Mouse (Mus musculus): ENCODE results near the gene Akap6. TPM values are rescaled to one million over a fixed set of nuclear protein-coding genes. Genes with fewer than 3 reads are reported as not detected.

The Akap6 gene
- polyA plus RNA-seq, 1 experiment from 2014 or later = 14.4 TPM

DNA sequence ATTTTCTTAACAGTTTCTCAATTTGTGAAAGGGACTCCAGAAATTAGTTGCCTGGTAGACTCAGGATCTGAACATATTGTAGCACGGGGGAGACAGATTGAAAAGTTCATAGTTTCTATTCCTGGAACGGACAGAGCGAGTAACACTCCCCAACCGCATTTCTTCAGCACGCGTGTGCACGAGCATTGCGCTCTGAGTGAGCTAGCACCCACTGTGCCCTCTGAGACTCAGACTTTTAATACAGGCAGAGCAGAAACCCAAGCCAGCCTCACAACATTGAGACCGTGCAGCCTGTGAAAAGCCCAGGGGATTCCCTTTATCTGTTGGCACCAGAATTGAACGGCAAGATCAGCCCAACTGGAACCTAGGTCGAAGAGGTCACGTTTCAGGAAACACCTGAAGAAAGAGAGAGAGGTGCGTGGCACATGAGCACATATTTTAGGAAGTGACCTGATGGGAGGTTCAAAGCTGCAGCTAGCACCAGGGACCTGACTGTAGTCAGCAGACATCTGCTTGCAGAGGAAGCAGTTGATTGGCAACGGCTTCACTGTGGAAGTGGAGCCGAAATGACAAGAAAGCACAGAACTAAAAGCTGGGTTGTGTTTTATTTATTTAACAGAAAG lies 240.3 kb downstream of the Akap6 start:
- Histone ChIP-seq H3K9me3 (ENCODE audit: control insufficient read depth, low read length) (0 out of 2 replicates have a peak, but pooled peaks cover 4% of the 10 kb centered on the region), H3K27me3 (ENCODE audit: control insufficient read depth, insufficient read depth, low read length) (no peaks in the 10 kb centered on the region), H3K4me1 (ENCODE audit: control insufficient read depth in 2 of 2, insufficient read depth in 2 of 2, low read length in 2 of 2) (no peaks in the 10 kb centered on the region; a peak in 1 of 4 replicates), H3K4me2 (ENCODE audit: low read length) (no peak overlapping the region), H3K4me3 (ENCODE audit: control insufficient read depth in 1 of 2, insufficient read depth in 1 of 2, low read depth in 1 of 2, low read length in 2 of 2) (no peak overlapping the region), H3K27ac (replicated peaks in 1 of 2; ENCODE audit: control insufficient read depth in 1 of 2, insufficient read depth in 1 of 2, low read depth in 2 of 2, low read length in 2 of 2) (no peak overlapping the region), H3K9ac (ENCODE audit: low read length) (no peak overlapping the region), H3K36me3 (ENCODE audit: control insufficient read depth, insufficient read depth, low read length) (peaks cover 32% of the 10 kb centered on the region)
- 59% methylated on average over 15 of the region's 15 CpGs for WGBS
- no peak for ATAC-seq (ENCODE audit: insufficient number of reproducible peaks, insufficient read depth, low FRiP score, low read depth)

DNA sequence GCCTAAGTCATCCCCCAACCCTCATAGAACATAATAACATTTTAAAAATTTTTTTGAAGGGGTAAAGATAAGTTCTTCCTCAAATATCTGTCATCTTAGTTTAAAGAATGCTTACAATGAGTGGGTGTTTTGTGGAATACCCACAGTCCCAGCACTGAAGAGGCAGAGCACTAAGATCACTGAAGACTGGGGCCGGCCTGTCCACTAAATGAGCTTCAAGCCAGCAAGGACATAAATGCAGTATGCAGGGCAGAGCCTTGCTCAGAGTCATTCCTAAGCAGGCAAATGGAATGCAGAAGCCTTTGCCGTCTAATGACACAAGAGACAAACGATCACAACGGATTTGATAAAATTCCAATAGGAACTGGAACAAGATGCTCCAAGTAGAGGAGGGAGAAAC lies 242.8 kb downstream of the Akap6 start:
- no peak for ATAC-seq (ENCODE audit: insufficient number of reproducible peaks, insufficient read depth, low FRiP score, low read depth)
- H3K4me3 ChIP-seq (ENCODE audit: control insufficient read depth in 1 of 2, insufficient read depth in 1 of 2, low read depth in 1 of 2, low read length in 2 of 2) = no peak overlapping the region
- no peak overlapping the region for H3K4me2 ChIP-seq (ENCODE audit: low read length)
- WGBS = 51% methylated on average over 4 of the region's 4 CpGs
- no peaks in the 10 kb centered on the region; a peak in 1 of 4 replicates for H3K4me1 ChIP-seq (ENCODE audit: control insufficient read depth in 2 of 2, insufficient read depth in 2 of 2, low read length in 2 of 2)
- no peaks in the 10 kb centered on the region for H3K9me3 ChIP-seq (ENCODE audit: control insufficient read depth, low read length)
- peaks cover 36% of the 10 kb centered on the region for H3K36me3 ChIP-seq (ENCODE audit: control insufficient read depth, insufficient read depth, low read length)
- H3K27ac ChIP-seq (replicated peaks in 1 of 2; ENCODE audit: control insufficient read depth in 1 of 2, insufficient read depth in 1 of 2, low read depth in 2 of 2, low read length in 2 of 2) = no peak overlapping the region
- H3K27me3 ChIP-seq (ENCODE audit: control insufficient read depth, insufficient read depth, low read length) = no peaks in the 10 kb centered on the region
- no peak overlapping the region for H3K9ac ChIP-seq (ENCODE audit: low read length)

DNA sequence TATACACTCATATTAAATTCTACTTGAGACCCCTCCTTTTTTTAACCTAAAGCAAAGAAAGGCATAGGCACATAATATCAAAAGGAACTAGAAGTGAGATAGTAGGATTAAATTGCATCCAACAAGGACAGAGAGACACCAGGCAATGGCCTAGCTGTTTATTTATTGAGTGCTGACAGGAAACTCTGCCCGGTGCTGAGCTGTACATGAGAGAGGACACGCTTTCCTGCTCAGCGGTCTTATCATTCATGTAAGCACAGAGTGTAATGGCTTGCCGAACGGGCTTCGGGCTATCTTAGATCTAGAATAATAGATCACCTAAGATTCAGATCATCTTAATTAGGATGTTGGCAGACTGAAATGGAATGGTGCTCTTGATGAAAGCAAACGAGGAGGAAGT lies 245.1 kb downstream of the Akap6 start:
- Histone ChIP-seq H3K9ac (ENCODE audit: low read length) (no peak overlapping the region), H3K27ac (replicated peaks in 1 of 2; ENCODE audit: control insufficient read depth in 1 of 2, insufficient read depth in 1 of 2, low read depth in 2 of 2, low read length in 2 of 2) (no peak overlapping the region), H3K9me3 (ENCODE audit: control insufficient read depth, low read length) (no peaks in the 10 kb centered on the region), H3K4me2 (ENCODE audit: low read length) (no peak overlapping the region), H3K4me3 (ENCODE audit: control insufficient read depth in 1 of 2, insufficient read depth in 1 of 2, low read depth in 1 of 2, low read length in 2 of 2) (no peak overlapping the region), H3K27me3 (ENCODE audit: control insufficient read depth, insufficient read depth, low read length) (no peaks in the 10 kb centered on the region), H3K4me1 (ENCODE audit: control insufficient read depth in 2 of 2, insufficient read depth in 2 of 2, low read length in 2 of 2) (no peaks in the 10 kb centered on the region; a peak in 1 of 4 replicates), H3K36me3 (ENCODE audit: control insufficient read depth, insufficient read depth, low read length) (peaks cover 19% of the 10 kb centered on the region)
- 25% methylated on average over 7 of the region's 7 CpGs for WGBS
- no peak for ATAC-seq (ENCODE audit: insufficient number of reproducible peaks, insufficient read depth, low FRiP score, low read depth)

DNA sequence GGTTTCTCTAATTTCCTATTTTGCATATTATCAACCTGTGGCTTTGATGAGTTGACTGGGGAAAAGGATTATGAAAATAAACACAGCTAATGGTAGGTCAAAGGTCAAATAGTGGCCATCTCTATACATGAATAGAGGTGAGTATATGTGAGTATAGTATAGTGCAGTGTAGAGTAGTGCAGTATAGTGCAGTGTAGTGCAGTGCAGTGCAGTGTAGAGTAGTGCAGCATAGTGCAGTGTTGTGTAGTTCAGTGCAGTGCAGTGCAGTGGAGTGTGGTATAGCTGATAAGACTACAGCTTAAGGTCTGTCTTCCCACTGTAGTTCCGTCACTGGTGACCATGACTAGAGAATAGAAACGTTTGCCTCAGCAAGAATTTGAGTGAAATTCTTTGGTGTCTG lies 245.8 kb downstream of the Akap6 start:
- no peak overlapping the region for H3K4me3 ChIP-seq (ENCODE audit: control insufficient read depth in 1 of 2, insufficient read depth in 1 of 2, low read depth in 1 of 2, low read length in 2 of 2)
- no peak for ATAC-seq (ENCODE audit: insufficient number of reproducible peaks, insufficient read depth, low FRiP score, low read depth)
- H3K27me3 ChIP-seq (ENCODE audit: control insufficient read depth, insufficient read depth, low read length) = no peaks in the 10 kb centered on the region
- no peak overlapping the region for H3K27ac ChIP-seq (replicated peaks in 1 of 2; ENCODE audit: control insufficient read depth in 1 of 2, insufficient read depth in 1 of 2, low read depth in 2 of 2, low read length in 2 of 2)
- 76% methylated on average over 2 of the region's 2 CpGs for WGBS
- peaks cover 14% of the 10 kb centered on the region for H3K36me3 ChIP-seq (ENCODE audit: control insufficient read depth, insufficient read depth, low read length)
- no peak overlapping the region for H3K4me2 ChIP-seq (ENCODE audit: low read length)
- H3K9ac ChIP-seq (ENCODE audit: low read length) = no peak overlapping the region
- H3K9me3 ChIP-seq (ENCODE audit: control insufficient read depth, low read length) = no peaks in the 10 kb centered on the region
- no peaks in the 10 kb centered on the region; a peak in 1 of 4 replicates for H3K4me1 ChIP-seq (ENCODE audit: control insufficient read depth in 2 of 2, insufficient read depth in 2 of 2, low read length in 2 of 2)

GRCm38 (mm10) chr12:52950660-52951059 lies 251.5 kb downstream of the Akap6 start:
- no peak for ATAC-seq (ENCODE audit: insufficient number of reproducible peaks, insufficient read depth, low FRiP score, low read depth)

GRCm38 (mm10) chr12:52957587-52957986 lies 258.4 kb downstream of the Akap6 start:
- WGBS = 92% methylated on average over 3 of the region's 3 CpGs
- H3K9ac ChIP-seq (ENCODE audit: low read length) = no peak overlapping the region
- no peak overlapping the region for H3K4me2 ChIP-seq (ENCODE audit: low read length)
- no peaks in the 10 kb centered on the region for H3K4me1 ChIP-seq (ENCODE audit: control insufficient read depth in 2 of 2, insufficient read depth in 2 of 2, low read length in 2 of 2)
- H3K36me3 ChIP-seq (ENCODE audit: control insufficient read depth, insufficient read depth, low read length) = 0 out of 2 replicates have a peak, but pooled peaks cover 4% of the 10 kb centered on the region
- ATAC-seq (ENCODE audit: insufficient number of reproducible peaks, insufficient read depth, low FRiP score, low read depth) = no peak
- H3K9me3 ChIP-seq (ENCODE audit: control insufficient read depth, low read length) = no peaks in the 10 kb centered on the region
- no peak overlapping the region for H3K4me3 ChIP-seq (ENCODE audit: control insufficient read depth in 1 of 2, insufficient read depth in 1 of 2, low read depth in 1 of 2, low read length in 2 of 2)
- H3K27ac ChIP-seq (replicated peaks in 1 of 2; ENCODE audit: control insufficient read depth in 1 of 2, insufficient read depth in 1 of 2, low read depth in 2 of 2, low read length in 2 of 2) = no peak overlapping the region
- no peaks in the 10 kb centered on the region for H3K27me3 ChIP-seq (ENCODE audit: control insufficient read depth, insufficient read depth, low read length)

More at GRCm38 (mm10) chr12:52950660-52951059, 251.5 kb downstream of the Akap6 start:
- no peak overlapping the region for H3K4me2 ChIP-seq (ENCODE audit: low read length)
- H3K27ac ChIP-seq (replicated peaks in 1 of 2; ENCODE audit: control insufficient read depth in 1 of 2, insufficient read depth in 1 of 2, low read depth in 2 of 2, low read length in 2 of 2) = no peak overlapping the region
- 63% methylated on average over 4 of the region's 4 CpGs for WGBS
- no peaks in the 10 kb centered on the region for H3K9me3 ChIP-seq (ENCODE audit: control insufficient read depth, low read length)
- no peak overlapping the region for H3K4me3 ChIP-seq (ENCODE audit: control insufficient read depth in 1 of 2, insufficient read depth in 1 of 2, low read depth in 1 of 2, low read length in 2 of 2)
- H3K27me3 ChIP-seq (ENCODE audit: control insufficient read depth, insufficient read depth, low read length) = no peaks in the 10 kb centered on the region
- H3K4me1 ChIP-seq (ENCODE audit: control insufficient read depth in 2 of 2, insufficient read depth in 2 of 2, low read length in 2 of 2) = no peaks in the 10 kb centered on the region
- H3K9ac ChIP-seq (ENCODE audit: low read length) = no peak overlapping the region
- peaks cover 9% of the 10 kb centered on the region; the same call in 1 of the 2 replicates for H3K36me3 ChIP-seq (ENCODE audit: control insufficient read depth, insufficient read depth, low read length)

DNA sequence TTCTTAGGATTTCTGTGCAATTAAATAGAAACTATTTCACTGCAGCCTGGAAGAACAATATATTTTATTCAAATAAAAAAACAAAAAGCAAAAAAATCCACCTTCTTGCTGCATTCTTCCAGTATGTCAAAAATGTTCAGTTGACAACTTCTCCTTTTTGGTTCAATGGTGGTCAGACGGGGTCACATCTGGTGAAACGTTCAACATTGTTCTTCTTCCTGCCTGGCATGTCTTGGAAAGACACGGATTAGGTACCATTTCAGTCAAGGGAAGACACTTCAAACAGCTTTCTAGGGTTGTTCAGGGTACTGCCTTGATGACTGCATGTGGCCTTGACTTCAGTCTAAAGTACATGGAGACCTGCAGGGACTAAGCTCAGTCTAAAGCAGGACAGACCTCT lies 258.8 kb downstream of the Akap6 start:
- Histone ChIP-seq H3K27me3 (ENCODE audit: control insufficient read depth, insufficient read depth, low read length) (no peaks in the 10 kb centered on the region), H3K36me3 (ENCODE audit: control insufficient read depth, insufficient read depth, low read length) (no peaks in the 10 kb centered on the region), H3K4me1 (ENCODE audit: control insufficient read depth in 2 of 2, insufficient read depth in 2 of 2, low read length in 2 of 2) (no peaks in the 10 kb centered on the region), H3K4me3 (ENCODE audit: control insufficient read depth in 1 of 2, insufficient read depth in 1 of 2, low read depth in 1 of 2, low read length in 2 of 2) (no peak overlapping the region), H3K9me3 (ENCODE audit: control insufficient read depth, low read length) (no peaks in the 10 kb centered on the region), H3K27ac (replicated peaks in 1 of 2; ENCODE audit: control insufficient read depth in 1 of 2, insufficient read depth in 1 of 2, low read depth in 2 of 2, low read length in 2 of 2) (no peak overlapping the region), H3K4me2 (ENCODE audit: low read length) (no peak overlapping the region), H3K9ac (ENCODE audit: low read length) (no peak overlapping the region)
- no peak for ATAC-seq (ENCODE audit: insufficient number of reproducible peaks, insufficient read depth, low FRiP score, low read depth)
- 73% methylated on average over 3 of the region's 3 CpGs for WGBS

GRCm38 (mm10) chr12:52991745-52992144 lies 292.6 kb downstream of the Akap6 start:
- H3K4me3 ChIP-seq (ENCODE audit: control insufficient read depth in 1 of 2, insufficient read depth in 1 of 2, low read depth in 1 of 2, low read length in 2 of 2) = no peak overlapping the region
- H3K27me3 ChIP-seq (ENCODE audit: control insufficient read depth, insufficient read depth, low read length) = no peaks in the 10 kb centered on the region
- H3K4me2 ChIP-seq (ENCODE audit: low read length) = no peak overlapping the region
- no peaks in the 10 kb centered on the region for H3K36me3 ChIP-seq (ENCODE audit: control insufficient read depth, insufficient read depth, low read length)
- no peak for ATAC-seq (ENCODE audit: insufficient number of reproducible peaks, insufficient read depth, low FRiP score, low read depth)
- H3K4me1 ChIP-seq (ENCODE audit: control insufficient read depth in 2 of 2, insufficient read depth in 2 of 2, low read length in 2 of 2) = no peaks in the 10 kb centered on the region
- no peaks in the 10 kb centered on the region for H3K9me3 ChIP-seq (ENCODE audit: control insufficient read depth, low read length)
- H3K27ac ChIP-seq (replicated peaks in 1 of 2; ENCODE audit: control insufficient read depth in 1 of 2, insufficient read depth in 1 of 2, low read depth in 2 of 2, low read length in 2 of 2) = no peak overlapping the region
- WGBS = 81% methylated on average over 6 of the region's 6 CpGs
- H3K9ac ChIP-seq (ENCODE audit: low read length) = no peak overlapping the region
